Mouse (Mus musculus): ENCODE results near the gene Tmeff2. TPM values are rescaled to one million over a fixed set of nuclear protein-coding genes. Genes with fewer than 3 reads are reported as not detected.

The Tmeff2 gene
- under 1 TPM in 1 of 2 experiments, not detected in 1; 0.14 TPM for polyA plus RNA-seq (2017; shearing (Covaris generic))

GRCm38 (mm10) chr1:50900386-50900785 lies at the start of gene Tmeff2:
Gene Tmeff2 (plus strand): TSS chr1:50900647.

Measured in activated CD4-positive, CD25-positive, alpha-beta regulatory T cell (primary cell).